Mouse (Mus musculus) retina, embryonic 14.5 days (tissue): Measurements from ENCODE around the gene Mtfmt.

Experiments used
- DNase-seq: peaks from one replicate; pipeline ENCODE4 v3.0.0-alpha.2; 2015; ENCODE audit warnings: low spot score

Mtfmt gene

DNA sequence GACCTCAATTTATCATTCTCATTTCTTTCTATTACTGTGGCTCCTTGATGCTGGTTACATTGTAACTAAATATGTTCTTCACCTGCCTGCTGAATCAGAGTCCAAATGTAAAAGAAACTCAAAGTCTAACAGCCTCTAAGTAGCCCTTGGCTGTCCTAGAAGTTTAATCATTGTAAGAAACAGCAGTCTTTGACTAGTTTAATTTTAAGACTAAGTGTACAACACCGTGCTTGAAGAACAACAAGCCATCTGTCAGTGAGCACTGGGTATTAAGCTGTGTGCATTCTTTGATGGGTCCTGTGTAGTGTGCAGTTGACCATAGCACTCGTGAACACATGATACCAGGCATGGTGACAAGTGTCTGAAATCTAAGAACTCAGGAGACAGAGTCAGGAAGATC lies 8.1 kb upstream of the Mtfmt start:
- DNase-seq = no peak

DNA sequence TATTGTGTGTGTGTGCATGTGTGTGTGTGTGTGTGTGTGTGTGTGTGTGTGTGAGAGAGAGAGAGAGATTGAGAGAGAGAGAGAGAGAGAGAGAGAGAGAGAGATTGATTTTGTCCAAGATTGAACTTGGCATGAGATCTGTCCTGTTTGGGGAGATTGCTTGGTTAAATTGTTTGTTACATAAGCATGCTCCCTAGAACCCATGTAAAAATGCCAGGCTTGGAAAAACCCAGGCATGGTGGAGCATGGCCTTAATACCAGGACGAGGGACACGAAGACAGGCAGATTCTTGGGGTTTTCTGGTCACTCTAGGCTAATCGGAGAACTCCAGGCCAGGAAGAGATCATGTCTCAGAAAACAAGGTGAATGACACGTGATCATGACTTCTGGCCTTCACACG lies 7.6 kb upstream of the Mtfmt start:
- no peak for DNase-seq

DNA sequence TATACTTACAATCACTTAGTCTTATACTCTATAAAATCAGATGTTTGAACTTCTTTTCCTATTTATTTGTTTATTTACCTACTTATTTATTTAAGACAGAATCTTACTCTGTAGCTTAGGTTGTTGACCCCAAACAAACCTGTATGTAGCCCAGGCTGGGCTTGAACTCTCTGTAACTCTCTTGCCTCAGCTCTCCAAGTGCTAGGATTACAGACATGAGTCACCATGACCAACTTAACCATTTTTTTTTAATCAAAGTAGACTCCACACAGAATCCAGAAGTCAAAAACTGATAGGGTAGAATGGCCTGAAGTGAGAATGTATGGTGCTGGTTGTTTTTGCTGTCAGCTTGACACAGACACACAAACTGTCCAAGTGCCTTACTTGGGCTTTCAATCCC lies 5.2 kb upstream of the Mtfmt start:
- DNase-seq = no peak

DNA sequence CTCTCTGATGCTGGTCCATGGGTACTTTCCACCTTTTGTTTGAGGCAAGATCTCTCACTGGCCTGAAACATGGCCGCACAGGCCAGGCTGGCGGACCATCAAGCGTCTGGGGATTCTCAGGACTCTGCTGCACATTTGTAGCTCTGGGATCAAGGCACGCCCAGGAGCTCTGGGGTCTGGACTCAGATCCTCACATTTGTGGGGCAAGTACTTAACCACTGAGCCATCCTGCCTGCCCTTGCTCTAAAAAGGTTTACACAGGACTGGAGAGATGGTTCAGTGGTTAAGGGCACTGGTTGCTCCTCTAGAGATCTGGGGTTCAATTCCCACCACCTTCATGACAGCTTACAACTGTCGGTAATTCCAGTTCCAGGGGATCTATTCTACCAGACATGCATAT lies 4.7 kb upstream of the Mtfmt start:
- DNase-seq = no peak

DNA sequence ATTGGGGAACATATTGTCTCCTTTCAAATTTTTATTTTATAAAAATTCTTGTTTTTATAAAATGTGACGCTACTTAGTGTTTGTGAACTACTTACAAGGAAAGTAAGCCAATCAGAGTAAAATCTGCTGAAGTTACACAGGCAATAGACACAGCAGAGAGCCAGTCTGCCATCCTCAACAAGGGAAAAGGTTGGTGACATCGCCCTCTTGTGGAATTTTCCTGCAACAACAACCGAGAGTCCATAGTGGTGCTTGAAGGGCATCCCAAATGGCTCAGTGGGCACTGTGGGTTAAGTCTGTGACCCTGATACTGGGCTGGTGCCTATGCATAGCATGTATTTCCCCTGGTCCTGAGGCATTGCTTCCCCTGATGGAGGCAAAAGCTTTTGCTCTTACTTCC lies 3.3 kb upstream of the Mtfmt start:
- peak; percentile 95 for DNase-seq

DNA sequence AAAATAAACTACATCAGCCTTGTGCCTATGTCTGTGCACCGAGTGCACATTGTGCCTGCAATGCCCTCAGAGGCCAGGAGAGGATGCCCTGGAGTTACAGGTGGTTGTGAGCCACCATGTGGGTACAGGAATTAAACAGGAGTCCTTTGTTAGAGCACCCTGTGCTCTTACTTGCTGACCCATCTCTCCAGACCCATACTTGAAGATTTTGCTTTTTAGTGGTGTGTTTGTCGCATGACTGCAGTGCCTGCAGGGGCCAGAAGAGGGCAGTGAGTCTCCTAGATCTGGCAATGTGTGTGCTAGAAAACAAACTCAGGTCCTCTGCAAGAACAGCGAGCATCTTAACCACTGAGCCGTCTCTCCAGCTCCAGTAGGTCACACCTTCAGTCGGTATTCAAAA lies 1.4 kb upstream of the Mtfmt start:
- DNase-seq = peak; percentile 53

DNA sequence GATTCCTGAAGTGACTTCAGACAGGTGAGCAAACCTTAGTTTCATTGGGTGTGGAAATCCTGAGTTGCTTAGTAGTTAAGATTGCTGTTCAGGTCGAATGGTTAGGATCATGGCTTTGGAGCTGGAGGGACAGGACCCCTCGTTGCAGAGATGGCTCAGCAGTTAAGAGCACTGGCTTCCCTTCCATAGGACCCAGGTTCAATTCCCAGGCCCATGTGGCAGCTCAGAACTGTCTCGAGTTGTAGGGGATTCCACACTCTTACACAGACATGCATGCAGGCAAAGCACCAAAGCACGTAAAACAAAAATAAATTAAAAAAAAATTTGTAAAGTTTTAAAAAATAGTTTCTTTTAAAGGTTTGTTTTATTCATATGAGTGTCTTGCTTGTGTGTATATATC lies 371 bp upstream of the Mtfmt start:
- no peak for DNase-seq

DNA sequence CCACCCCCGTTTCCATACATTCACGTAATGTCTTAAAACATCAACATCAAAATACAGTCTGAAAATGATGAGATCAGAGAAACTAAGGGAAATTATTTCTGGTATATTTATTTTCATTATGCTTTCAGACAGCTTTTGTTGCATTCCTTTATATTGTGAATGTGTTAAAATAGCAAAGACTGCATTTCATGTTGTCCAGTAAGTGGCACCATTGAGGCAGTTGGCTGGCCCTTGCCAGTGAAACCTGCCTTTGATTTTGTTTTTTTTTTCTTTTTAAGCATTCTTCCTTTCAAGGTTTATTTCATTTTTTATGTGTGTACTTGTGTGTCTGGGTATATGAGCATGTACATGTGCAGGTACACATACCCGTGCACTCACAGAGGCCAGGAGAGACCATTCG lies 9.1 kb downstream of the Mtfmt start:
- no peak for DNase-seq

DNA sequence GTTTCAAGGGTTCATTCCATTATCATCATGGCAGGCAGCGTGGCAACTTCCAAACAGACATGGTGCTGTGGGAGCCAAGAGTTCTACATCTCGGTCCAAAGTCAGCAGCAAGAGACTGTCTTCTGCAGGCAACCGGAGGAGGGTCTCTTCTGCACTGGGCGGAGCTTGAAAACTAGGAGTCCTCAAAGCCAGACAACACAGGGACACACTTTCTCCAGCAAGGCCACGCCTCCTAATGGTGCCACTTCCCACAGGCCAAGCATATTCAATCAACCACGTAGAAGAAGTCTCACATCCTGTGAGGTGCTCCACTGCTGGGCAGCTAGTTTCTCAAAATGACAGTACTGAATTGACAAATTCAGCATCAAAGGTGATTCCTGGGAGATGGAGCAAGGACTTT lies 12.4 kb downstream of the Mtfmt start:
- no peak for DNase-seq

DNA sequence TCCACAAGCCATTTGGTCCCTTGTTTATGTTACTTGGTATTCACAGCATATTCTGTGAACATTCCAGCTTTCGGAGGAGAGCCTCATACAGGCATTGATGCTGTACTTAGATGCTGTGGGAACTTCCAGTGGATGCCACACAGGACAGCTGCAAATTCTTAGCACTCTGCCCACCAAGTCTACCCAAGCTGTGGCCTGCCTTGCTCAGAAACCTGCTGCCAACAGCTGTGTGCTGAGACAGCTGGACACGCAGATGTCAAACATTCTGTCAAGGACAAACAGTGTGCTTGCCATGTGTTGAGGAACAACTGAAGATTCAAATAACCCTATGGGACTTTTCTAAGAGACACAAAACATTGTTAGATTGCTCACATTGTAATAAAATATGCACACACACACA lies 23.4 kb downstream of the Mtfmt start:
- no peak for DNase-seq

DNA sequence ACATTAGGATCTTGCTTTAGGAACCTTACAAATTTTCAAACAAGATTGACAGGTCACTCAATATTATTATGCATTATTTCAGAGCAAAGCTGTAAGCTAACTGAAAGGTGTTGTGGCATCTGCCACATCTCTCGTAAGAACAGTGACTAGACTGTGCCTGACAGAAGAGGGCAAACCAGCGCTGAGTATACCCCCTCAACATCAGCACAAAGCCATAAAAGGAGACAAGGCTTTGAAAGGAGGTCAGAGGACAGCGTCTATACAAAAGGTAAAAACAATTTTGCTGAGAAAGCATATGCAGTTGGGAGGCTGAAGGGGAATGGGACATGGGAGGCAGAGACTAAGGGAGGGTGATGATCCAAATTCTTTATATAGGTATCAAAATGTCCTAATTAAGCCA lies 24.6 kb downstream of the Mtfmt start:
- DNase-seq = no peak

DNA sequence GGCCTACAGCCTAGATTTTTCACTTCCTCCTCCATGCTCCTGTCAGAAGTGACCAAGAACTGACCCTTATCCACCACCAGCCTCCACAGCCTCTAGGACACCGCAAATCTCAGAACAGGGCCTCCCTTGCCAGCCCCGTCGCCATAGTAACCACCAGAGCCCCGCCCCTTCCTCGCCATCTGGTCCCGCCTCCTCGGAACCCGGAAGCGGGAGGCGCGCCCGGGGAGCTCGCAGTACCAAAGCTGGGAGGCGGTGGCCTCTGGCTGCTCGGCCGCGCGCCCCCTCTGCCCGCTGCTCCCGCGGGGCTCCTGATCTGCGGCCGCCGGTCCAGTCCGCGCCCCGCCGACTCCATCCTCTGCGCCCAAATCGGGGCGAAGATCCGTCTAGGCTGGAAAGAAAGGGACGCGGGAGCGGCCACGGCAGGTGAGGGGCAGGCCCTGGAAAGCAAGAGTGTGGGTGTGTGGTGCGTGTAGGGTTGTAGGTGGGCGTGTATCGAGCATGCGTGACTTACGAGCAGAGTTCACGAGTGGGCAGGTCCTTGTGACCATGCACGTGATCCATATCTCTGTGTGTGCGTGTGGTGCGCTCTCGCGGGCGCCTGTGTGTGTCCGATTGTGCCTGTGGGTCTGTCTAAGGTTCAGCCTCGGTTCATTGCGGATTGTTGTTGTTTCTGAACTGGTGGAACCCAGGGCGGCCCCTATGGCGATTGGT lies 25.3 kb downstream of the Mtfmt start, which contains the start of gene Spg21:
Spg21 (plus strand) TSS at position 216 of the 711 bp plus-strand sequence.
- peak; percentile 98 for DNase-seq

DNA sequence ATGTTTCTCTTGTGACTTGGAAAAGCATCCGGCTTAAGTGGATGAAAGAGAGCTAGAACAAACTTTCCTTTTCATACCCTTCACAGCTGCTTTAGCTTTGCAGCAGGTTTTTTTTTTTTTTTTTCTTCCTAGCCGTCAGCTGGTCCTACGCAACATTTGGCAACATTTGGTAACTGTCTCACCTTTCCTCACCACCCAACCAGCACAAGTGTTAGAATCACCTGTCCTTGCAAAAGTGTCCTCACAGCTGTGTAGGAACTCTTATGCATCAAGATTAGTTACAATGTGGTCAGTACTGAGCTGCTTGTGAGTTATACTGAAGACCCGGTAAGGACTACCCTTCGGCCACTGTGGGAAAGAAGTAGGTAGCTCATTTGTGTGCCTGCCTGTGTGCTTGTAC lies 27.0 kb downstream of the Mtfmt start:
- no peak for DNase-seq

DNA sequence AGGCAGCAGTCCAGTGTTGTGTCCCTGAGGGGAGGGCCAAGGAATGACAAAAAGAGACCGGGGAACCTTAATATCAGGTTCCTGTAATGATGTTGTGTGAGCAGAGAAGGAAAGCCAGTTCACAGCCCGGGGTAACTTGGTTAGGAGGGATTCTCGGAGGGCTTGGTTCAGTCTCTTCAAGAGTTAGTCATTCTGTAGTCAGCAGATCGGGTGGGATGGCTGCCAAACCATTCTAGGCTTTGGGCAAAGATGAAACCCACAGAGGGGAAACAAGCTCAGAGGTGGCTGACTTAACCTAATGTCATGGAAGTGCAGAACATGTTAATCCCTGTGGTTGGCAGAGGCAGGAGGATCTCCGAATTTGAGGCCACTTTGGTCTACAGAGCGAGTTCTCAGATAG lies 28.6 kb downstream of the Mtfmt start:
- no peak for DNase-seq

DNA sequence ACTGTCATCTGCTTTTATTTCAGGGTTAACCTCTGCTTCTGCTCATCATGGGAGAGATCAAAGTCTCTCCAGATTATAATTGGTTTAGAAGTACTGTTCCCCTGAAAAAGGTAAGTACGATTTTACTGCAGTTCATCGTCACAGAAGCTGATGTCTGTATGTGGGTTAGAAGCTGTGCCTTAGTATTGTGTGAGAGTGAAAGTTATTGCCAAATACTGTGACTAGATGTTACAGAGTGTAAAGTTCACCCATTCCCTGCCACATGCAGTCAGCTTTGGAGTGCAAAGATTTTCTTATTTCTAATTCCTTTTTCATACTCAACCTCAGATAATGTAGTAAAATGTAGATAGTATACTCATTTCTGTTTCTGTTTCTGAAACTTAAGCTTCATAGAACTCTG lies 29.7 kb downstream of the Mtfmt start:
- no peak for DNase-seq

DNA sequence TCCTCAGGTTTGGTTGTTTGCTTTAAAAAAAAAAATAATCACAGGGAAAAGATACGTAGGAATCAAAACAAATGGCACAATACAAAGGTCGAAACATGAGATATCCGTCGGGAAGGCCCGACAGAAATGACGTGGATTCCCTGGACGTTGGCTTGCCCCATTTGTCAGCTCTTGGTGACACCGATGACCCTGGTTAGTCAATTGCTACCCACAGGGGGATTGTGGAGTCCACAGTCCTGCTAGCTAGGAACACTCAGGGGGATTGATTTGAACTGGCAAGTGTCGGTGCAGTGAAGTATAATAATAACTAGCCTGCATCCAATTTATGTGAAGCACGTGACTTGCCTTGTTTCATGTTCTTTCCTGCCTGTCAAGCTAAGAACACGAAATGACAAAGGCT lies 32.1 kb downstream of the Mtfmt start:
- peak; percentile 79 for DNase-seq

DNA sequence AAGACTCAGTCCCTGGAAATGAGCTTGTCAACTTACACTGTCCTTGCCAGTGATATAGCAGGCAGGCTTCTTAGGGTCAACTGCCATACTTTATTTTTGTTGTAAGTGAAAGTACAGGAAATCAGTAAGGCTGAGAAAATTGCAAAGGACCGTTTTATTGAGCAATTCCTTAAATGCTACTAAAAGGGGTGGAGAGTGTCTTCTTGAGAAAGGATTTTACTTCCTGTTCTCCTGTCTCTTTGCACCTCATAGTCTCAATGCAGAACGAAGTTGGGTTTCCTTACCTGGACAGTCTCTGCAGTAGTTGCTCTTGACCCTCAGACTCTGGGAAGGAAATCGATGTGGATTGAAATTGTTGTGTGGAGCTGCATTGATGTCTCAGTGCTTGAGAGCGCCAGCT lies 37.2 kb downstream of the Mtfmt start:
- no peak for DNase-seq

DNA sequence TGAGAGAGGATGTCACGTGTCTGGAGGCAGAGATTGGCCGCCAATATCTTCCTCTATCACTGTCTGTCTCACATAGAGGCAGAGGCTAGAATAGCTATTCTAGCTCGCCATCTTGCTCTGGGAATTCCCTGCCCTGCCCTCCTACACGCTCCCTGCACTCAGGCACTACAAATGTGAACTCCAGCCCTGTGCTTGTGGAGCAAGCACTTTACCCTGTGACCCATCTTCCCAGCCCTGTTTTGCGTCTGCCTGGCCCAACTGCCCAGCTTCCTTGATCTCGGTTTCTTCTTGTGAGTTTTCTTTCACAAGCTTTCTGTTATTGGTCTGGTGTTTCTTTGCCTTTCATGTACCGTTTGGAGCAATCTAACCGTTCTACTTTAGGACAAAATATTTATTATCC lies 43.6 kb downstream of the Mtfmt start:
- DNase-seq = no peak

DNA sequence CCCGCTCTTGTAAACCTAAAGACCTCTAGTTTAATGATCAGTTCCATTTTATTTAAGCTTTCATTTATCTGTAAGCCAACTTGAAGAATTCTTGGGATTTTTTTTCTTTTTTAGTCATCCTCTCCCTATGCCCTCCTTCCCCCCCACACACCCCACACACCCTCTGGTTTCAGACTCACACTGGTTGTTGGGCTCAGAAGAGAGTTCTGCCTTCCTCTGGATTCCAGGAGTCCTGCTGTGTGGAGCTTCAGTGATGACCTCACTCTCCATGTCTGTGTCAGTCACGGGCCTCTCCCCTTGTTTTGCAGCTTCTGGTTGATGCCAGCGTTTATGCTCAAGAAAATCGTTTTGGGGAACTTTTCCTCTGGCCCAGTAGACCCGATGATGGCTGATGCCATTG lies 44.5 kb downstream of the Mtfmt start:
- DNase-seq = no peak

DNA sequence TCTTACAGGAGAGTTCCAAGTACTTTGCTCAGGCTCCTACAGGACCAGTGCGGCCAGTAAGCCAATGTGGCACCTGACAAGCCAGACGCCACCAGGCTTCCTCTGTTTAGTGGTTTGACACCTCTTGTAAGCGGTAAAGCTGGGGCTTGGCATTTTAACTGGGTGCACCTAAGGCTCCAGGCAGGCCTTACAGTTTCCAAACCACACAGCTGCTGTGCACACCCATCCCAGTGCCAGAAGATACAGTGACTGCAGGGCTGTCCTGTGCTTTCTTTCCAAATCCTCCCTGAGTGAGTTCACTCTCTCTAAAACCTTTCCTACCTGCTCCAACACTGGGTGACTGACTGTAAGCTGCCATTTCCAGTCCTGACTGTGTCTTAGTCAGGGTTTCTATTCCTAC lies 55.9 kb downstream of the Mtfmt start:
- no peak for DNase-seq

DNA sequence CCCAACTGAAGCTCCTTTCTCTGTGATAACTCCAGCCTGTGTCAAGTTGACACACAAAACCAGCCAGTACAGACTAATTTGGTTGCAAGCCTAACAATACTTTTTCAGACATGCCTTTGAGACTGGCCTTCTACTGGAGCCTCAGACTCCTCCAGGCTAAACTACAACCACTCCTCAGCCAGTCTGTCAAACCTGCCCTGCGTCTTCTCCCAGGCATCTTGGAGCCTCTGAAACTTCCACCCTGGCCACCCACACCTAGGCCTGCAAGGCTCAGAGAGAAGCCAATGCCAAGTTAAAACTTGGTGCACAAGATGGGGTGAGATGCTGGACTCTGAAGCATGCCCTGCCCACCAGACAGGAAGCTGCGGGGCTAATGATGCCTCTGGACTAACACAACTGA lies 56.8 kb downstream of the Mtfmt start:
- no peak for DNase-seq

DNA sequence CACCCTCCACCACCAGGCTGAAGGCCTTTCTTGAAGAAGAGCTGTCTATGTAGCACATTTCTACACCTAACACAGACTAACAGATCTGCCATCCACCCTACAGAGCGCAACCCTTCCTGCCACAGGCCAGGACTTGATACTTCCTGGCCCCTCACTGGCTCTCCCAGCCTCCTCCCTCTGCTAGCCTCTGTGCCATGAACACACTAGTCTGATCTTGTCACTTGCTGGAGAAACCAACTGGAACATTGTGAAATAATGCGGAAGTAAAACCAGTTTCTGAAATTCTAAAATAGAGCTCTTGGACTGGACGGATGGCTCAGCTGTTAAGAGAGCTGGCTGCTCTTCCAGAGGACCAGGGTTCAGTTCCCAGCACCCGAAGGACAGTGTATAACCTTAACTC lies 57.3 kb downstream of the Mtfmt start:
- no peak for DNase-seq

DNA sequence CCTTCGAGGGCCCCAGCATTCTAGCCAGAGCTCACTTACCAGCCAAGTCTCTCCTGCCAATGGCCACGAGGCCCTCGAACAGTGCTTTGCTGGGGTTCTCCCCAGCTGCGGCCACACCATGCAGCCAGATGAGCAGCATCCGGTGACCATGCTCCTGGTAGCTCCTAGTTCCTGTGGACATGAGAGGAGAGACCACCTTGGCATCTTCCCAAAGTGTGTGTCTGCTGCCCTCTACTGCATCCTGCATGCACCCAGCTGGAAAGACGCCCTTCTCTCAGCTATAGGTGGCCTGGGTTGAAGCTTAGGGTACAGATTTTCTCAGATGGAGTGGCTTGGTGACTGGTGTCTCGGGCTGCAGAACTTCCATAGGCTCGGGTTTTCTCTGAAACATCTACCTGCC lies 66.6 kb downstream of the Mtfmt start:
- peak; percentile 69 for DNase-seq
